Mouse (Mus musculus): ENCODE measurements around the gene Hdac1.
A peak's percentile ranks its signal among the peaks of the same experiment; 100 is the strongest.

Gene Hdac1

GRCm38 (mm10) chr4:129542592-129543141, at the start of gene Hdac1:
Gene Hdac1, minus strand, starts transcription at chr4:129542713.
- peak; percentile 100 for DNase-seq (ENCODE audit: extremely low spot score)

DNA sequence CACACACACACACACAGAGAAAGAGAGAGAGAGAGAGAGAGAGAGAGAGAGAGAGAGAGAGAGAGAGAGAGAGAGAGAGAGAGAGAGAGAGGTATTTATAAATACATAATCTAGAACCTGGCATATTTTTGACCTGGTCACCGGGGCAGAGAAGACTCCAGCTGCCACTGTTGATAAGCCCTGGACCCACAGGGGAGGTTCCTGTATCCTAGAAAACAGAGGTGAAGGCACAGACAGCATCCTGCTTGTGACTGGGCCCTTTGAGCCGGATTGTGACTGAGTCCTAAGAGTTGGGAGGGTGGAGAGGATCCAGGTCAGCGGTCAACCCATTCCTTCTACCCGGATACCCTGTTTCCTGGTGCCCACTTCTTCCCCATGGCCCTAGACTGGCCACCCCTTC, 46.4 kb upstream of the Hdac1 start:
- no peak for DNase-seq (ENCODE audit: extremely low spot score)

- DNase-seq (ENCODE audit: extremely low spot score): no peak
Observed at GRCm38 (mm10) chr4:129586943-129587342, 44.4 kb upstream of the Hdac1 start.

DNA sequence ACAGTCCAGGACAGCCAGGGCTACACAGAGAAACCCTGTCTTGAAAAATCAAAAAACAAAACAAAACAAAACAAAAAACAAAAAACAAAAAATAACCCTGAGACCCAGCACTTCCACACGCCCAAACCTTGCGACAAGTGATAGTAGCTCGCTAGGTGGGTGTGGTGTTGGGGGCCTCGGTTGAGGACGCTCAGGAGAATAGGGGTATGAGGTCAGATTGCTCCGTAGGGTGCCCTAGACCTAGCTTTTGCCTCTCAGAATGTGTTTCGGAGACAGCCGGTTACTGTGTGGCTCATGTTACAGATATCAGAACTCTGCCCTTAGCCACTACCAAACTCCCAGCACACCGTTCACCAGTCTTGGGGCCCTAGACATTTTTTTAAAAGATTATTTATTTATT, 43.3 kb upstream of the Hdac1 start:
- no peak for DNase-seq (ENCODE audit: extremely low spot score)

DNA sequence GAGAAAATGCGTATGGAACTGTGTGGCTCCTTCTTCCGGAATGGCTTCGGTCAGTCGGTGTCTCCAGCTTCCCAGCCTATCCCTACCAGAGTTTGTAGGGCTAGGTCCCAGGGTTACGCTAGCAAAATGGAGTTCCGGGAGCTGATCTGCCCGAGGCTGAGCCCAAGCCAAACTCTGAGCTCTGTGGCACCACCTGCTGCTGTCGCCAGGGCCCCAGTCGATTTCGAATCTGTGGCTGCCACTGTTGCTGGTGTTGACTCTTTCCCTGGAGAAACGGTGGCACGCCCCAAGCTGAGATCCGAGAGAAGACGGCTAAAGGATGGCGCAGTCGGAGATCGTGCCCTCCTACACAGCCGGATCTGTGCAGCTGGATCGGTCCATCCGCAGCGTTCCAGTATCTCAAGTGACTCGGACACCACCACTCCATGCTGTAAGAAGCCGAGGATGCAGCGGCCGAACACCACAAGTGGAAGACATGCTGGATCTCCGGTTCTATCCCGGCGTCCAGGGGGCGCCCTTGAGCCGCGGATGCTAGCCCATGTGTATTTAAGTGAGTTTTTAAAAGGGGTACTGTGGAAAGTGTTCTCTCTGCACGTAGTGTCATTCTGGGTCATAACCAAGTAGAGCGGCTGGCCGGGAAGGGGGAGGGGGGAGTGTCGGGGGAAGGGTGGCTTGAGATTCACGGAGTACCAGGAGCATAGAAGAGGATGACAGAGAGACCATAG, 42.5 kb upstream of the Hdac1 start:
- DNase-seq (ENCODE audit: extremely low spot score): peak; percentile 87

DNA sequence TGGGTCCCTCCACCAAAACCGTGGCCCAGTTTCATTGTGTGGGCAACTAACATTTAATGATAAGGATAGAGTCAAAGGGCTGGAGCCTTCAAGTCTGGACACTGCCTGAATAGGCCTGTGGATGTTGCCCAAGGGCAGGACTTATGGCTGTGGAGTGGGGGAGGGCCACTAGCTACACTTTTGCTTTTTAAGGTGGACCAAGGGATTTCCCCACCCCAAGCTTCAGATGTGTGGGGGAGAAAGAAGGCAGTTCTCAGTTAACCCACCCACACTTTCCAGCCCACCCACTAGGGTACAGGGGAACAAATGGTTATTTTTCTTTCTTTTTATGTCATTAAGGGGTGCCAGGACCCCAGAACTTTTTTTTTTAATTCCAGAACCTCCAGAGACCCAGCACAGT, 41.9 kb upstream of the Hdac1 start:
- no peak for DNase-seq (ENCODE audit: extremely low spot score)

GRCm38 (mm10) chr4:129582251-129582650, 39.7 kb upstream of the Hdac1 start:
- DNase-seq (ENCODE audit: extremely low spot score): no peak

- DNase-seq (ENCODE audit: extremely low spot score): no peak
Observed at GRCm38 (mm10) chr4:129580347-129580746, 37.8 kb upstream of the Hdac1 start.

- no peak for DNase-seq (ENCODE audit: extremely low spot score)
Observed at GRCm38 (mm10) chr4:129578466-129578865, 36.0 kb upstream of the Hdac1 start, which contains the start of gene Fam167b. Gene Fam167b, minus strand, starts transcription at chr4:129578549.

DNA sequence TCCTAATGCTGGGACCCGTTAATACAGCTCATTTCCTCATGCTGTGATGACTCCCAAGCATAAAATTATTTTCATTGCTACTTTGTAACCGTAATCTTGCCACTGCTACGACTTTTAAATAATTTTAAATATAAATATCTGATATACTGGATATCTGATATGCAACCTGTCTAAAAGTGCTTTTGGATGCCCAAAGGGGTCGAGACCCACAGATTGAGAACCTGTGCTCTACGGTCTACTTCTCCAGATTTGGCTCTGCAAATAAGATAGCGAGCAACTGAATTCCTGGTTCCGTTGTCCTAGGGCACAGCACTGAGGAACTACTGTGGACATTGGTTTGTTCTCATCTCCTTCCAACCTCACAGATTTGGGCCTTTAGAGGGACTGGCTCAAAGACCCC, 35.2 kb upstream of the Hdac1 start:
- no peak for DNase-seq (ENCODE audit: extremely low spot score)

GRCm38 (mm10) chr4:129576863-129577491, 34.5 kb upstream of the Hdac1 start:
- peak; percentile 54 for DNase-seq (ENCODE audit: extremely low spot score)

- no peak for DNase-seq (ENCODE audit: extremely low spot score)
Observed at GRCm38 (mm10) chr4:129575171-129575844, 32.8 kb upstream of the Hdac1 start.

- no peak for DNase-seq (ENCODE audit: extremely low spot score)
Observed at GRCm38 (mm10) chr4:129573430-129573829, 30.9 kb upstream of the Hdac1 start, which contains the start of gene Lck. Gene Lck, minus strand, starts transcription at chr4:129573641.

- no peak for DNase-seq (ENCODE audit: extremely low spot score)
Observed at GRCm38 (mm10) chr4:129573093-129573370, 30.5 kb upstream of the Hdac1 start.

DNA sequence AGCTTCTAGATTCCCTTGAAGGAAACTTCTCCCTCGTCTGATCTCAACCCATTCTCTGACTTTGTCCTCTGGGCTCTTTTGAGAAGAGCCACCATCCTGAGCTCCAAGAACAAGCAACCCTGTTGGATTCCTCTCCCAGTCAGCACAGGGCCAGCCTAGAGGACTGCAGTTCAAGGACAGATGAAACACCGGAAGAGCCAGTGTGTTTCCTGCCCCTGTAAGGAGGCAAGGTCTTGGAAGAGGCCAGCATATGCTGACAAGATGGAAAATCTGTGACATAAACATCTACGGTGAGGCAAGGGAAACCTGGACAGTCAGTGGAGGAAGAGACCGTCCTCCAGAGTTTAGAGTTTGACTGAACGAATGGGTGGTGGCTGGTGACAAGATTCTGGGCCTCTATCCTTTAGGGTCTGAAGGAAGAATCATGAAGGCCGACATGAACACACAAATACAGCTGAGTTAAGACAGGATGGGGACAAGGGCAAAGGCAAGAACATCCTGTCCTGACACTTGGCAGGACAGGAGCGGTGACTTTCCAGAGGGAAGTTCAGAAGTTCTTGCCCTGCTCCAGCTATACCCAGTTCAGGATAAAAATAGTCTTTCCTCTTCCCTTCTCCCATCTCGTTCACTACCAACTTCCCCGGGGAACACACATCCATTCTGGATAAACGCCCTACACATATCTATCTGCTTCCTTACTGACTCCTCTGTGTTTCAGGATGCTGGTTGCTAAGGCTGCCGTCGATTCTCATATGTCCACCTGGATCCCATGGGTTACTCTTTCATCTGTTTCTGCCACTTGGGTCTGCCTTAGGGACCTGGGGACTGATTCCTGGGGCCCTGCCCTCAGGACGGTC, 30.0 kb upstream of the Hdac1 start:
- no peak for DNase-seq (ENCODE audit: extremely low spot score)

- DNase-seq (ENCODE audit: extremely low spot score): no peak
Observed at GRCm38 (mm10) chr4:129571551-129572084, 29.1 kb upstream of the Hdac1 start.

GRCm38 (mm10) chr4:129570028-129570427, 27.5 kb upstream of the Hdac1 start:
- DNase-seq (ENCODE audit: extremely low spot score): no peak

- no peak for DNase-seq (ENCODE audit: extremely low spot score)
Observed at GRCm38 (mm10) chr4:129568366-129568765, 25.9 kb upstream of the Hdac1 start.

GRCm38 (mm10) chr4:129565139-129565538, 22.6 kb upstream of the Hdac1 start:
- DNase-seq (ENCODE audit: extremely low spot score): no peak

DNA sequence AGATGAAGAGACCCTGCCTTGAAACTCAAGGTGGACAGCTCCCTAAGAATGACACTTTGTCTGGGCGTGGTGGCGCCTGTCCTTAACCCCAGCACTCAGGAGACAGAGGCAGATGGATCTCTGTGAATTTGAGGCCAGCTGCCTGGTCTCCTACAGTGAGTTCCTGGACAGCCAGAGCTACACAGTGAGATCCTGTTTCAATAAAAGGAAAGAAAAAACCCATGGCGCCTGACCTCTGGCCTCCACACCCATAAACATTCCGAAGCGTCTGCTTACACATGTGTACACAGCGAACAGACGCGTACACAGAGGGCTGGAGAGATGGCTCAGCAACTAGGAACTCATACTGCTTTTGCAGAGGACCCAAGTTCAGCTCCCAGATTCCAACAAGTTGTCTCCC, 21.2 kb upstream of the Hdac1 start:
- peak; percentile 68 for DNase-seq (ENCODE audit: extremely low spot score)

DNA sequence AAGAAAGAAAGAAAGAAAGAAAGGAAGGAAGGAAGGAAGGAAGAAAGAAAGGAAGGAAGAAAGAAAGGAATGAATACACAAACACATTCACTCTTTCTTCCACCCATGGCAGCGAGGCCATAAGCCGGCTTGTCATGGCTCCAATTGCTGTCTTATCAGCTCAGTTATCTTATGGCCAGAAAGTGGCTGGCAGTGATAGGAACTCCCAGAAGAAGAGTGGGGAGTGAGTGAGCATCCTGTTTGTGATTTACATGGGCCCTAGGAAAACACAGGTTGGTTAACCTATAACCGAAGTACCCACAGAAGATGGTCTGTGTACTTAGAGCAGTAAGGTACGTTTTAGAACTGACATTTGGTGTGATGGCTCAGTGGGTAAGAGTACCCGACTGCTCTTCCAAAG, 18.7 kb upstream of the Hdac1 start:
- DNase-seq (ENCODE audit: extremely low spot score): no peak

Measured in embryo, embryonic 9.5 days (tissue).